ENCODE assay signal across 22 mouse cellular contexts in the genomic region with DNA sequence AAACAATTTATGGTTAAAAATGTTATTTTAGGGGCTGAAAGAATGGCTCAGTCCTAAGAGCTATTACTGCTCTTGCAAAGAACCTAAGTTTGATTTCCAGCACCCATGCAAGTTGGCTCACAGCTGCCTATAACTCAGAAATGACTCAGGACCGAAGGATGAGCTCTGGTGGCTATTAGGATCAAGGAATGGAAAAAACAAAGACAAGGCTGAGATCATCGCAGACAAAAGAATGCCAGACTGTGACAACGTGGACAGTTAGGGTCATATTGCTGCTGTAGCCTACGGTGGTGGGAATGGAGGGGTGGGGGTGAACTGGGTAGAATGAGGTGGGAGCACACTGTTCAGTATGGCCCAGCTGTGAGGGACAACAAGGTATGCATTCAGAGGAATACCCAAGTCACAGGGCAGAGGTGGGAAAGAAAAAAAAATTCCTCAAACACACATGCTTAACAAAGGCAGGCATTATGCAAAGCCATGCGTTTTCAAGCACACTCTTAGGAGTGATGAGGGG.
"Had no signal": no experiment of that assay in that cellular context is flagged by ENCODE, and none has a peak within 500 bp of the region (broad histone marks: within the 10 kb centered on the region; RNA-seq: fewer than 3 reads in every experiment).

No protein-coding gene starts in this region.

- H3K4me1 ChIP-seq: lung, embryonic 15.5 days; midbrain, embryonic 10.5 days; midbrain, embryonic 13.5 days had no signal

- H3K4me3 ChIP-seq: left cerebral cortex, adult 2 months; liver, embryonic 12.5 days; liver, embryonic 15.5 days; lung, embryonic 15.5 days; megakaryocyte, embryonic 14.5 days; midbrain, embryonic 10.5 days; midbrain, embryonic 13.5 days had no signal

- H3K4me2 ChIP-seq: liver, embryonic 12.5 days; liver, embryonic 15.5 days; lung, embryonic 15.5 days; midbrain, embryonic 13.5 days had no signal

- H3K27me3 ChIP-seq: liver, embryonic 12.5 days; liver, embryonic 15.5 days; lung, embryonic 15.5 days; megakaryocyte, embryonic 14.5 days; midbrain, embryonic 13.5 days had no signal

- DNase-seq: kidney, adult 18-20 months; kidney, adult 9 months; kidney, postnatal 14 days; kidney, postnatal 4 days; left cerebral cortex, postnatal 4 days; liver; lung, adult 18-20 months; lung, postnatal 10 days; lung, postnatal 36 days; right cerebral cortex, postnatal 14 days; right cerebral cortex, postnatal 4 days; thymus, adult 2 months; thymus, postnatal 14 days; thymus, postnatal 4 days had no signal

- H3K36me3 ChIP-seq: liver, embryonic 12.5 days; liver, embryonic 15.5 days; lung, embryonic 15.5 days; midbrain, embryonic 10.5 days; midbrain, embryonic 13.5 days had no signal

- H3K27ac ChIP-seq: left cerebral cortex, adult 2 months; liver, embryonic 12.5 days; liver, embryonic 15.5 days; lung, embryonic 15.5 days; midbrain, embryonic 10.5 days; midbrain, embryonic 13.5 days; stomach, postnatal 0 days had no signal
